Comparison of ENCODE assay signal across 8 mouse cellular contexts in genomic region chr13:23286721-23287362, GRCm38 (mm10). TPM values are rescaled to one million over a fixed set of nuclear protein-coding genes. Genes with fewer than 3 reads are reported as not detected.
DNase-seq lines count a peak whose midpoint lies in the region; ATAC-seq and TF ChIP-seq lines count a peak whose summit lies in the region.

No protein-coding gene starts in this region.

- WGBS in heart, embryonic 12.5 days, result 1% methylated on average over 19 of the region's 19 CpGs
- under 1% methylated on average over 19 of the region's 19 CpGs for WGBS in embryonic facial prominence, embryonic 10.5 days
- WGBS in intestine, embryonic 15.5 days, result 3% methylated on average over 19 of the region's 19 CpGs
- 1% methylated on average over 19 of the region's 19 CpGs for WGBS in midbrain, postnatal 0 days

- DNase-seq in heart, postnatal 25 days (ENCODE audit: low spot score), result no peak
- DNase-seq in embryonic facial prominence, embryonic 10.5 days (ENCODE audit: low spot score), result peak; percentile 43
- DNase-seq in midbrain, postnatal 0 days (ENCODE audit: low spot score), result no peak
- DNase-seq in testis, postnatal 10 days (ENCODE audit: low spot score), result no peak
- no peak for DNase-seq in gastrocnemius, postnatal 14 days
- no peak for DNase-seq in left cerebral cortex, postnatal 36 days (ENCODE audit: low spot score in 2 of 2)

- TF ChIP-seq CTCF in midbrain, postnatal 0 days (IDR thresholded peaks at IDR 0.05), result no peak

- intact Hi-C loops in heart, postnatal 25 days (cut with DNase I), result no loop called here
- intact Hi-C loops in gastrocnemius, postnatal 14 days (cut with DNase I; ENCODE audit: low total_unique reads), result no loop called here
- intact Hi-C loops in left cerebral cortex, postnatal 36 days (cut with DNase I), result no loop called here

- H3K36me3 ChIP-seq in heart, embryonic 12.5 days, result no peaks in the 10 kb centered on the region
- no peaks in the 10 kb centered on the region for H3K36me3 ChIP-seq in embryonic facial prominence, embryonic 10.5 days (replicated peaks)
- H3K36me3 ChIP-seq in intestine, embryonic 15.5 days, result no peaks in the 10 kb centered on the region
- H3K36me3 ChIP-seq in midbrain, postnatal 0 days (ENCODE audit: insufficient read depth, low read length), result no peaks in the 10 kb centered on the region

- H3K4me1 ChIP-seq in heart, embryonic 12.5 days (replicated peaks), result peaks cover 9% of the 10 kb centered on the region; the same call in 1 of the 2 replicates
- peaks cover 11% of the 10 kb centered on the region; the same call in 1 of the 2 replicates for H3K4me1 ChIP-seq in embryonic facial prominence, embryonic 10.5 days
- H3K4me1 ChIP-seq in intestine, embryonic 15.5 days (replicated peaks), result no peaks in the 10 kb centered on the region
- no peaks in the 10 kb centered on the region for H3K4me1 ChIP-seq in midbrain, postnatal 0 days (ENCODE audit: insufficient read depth, low read length)

- peak overlapping the region; percentile 86 for H3K4me2 ChIP-seq in heart, embryonic 12.5 days
- H3K4me2 ChIP-seq in intestine, embryonic 15.5 days (replicated peaks), result peak overlapping the region; percentile 86
- H3K4me2 ChIP-seq in midbrain, postnatal 0 days (ENCODE audit: low read depth, low read length, poor library complexity, severe bottlenecking), result peak overlapping the region; percentile 69

- H3K27ac ChIP-seq in heart, embryonic 12.5 days (ENCODE audit: poor library complexity, severe bottlenecking), result no peak overlapping the region
- H3K27ac ChIP-seq in embryonic facial prominence, embryonic 10.5 days (replicated peaks), result no peak overlapping the region
- H3K27ac ChIP-seq in intestine, embryonic 15.5 days, result no peak overlapping the region
- no peak overlapping the region for H3K27ac ChIP-seq in midbrain, postnatal 0 days (ENCODE audit: low read depth, low read length)

- no peak for ATAC-seq in heart, embryonic 12.5 days (ENCODE audit: insufficient number of reproducible peaks, low FRiP score)
- peak; percentile 15; the same call in 1 of the 2 replicates for ATAC-seq in intestine, embryonic 15.5 days
- no peak for ATAC-seq in midbrain, postnatal 0 days (ENCODE audit: low FRiP score)

- peak overlapping the region; percentile 54 for H3K4me3 ChIP-seq in heart, embryonic 12.5 days
- peak overlapping the region; percentile 63 for H3K4me3 ChIP-seq in embryonic facial prominence, embryonic 10.5 days
- peak overlapping the region; percentile 39 for H3K4me3 ChIP-seq in intestine, embryonic 15.5 days (replicated peaks)
- H3K4me3 ChIP-seq in midbrain, postnatal 0 days (ENCODE audit: low read depth, low read length), result peak overlapping the region; percentile 41

- peak overlapping the region; percentile 41; the same call in 1 of the 2 replicates for H3K9ac ChIP-seq in heart, embryonic 12.5 days
- H3K9ac ChIP-seq in intestine, embryonic 15.5 days, result peak overlapping the region; percentile 23; the same call in 1 of the 2 replicates
- H3K9ac ChIP-seq in midbrain, postnatal 0 days (replicated peaks; ENCODE audit: low read length, poor library complexity, severe bottlenecking), result no peak overlapping the region

- H3K27me3 ChIP-seq in heart, embryonic 12.5 days (replicated peaks), result no peaks in the 10 kb centered on the region; the same call in 1 of the 2 replicates
- peaks cover 30% of the 10 kb centered on the region for H3K27me3 ChIP-seq in embryonic facial prominence, embryonic 10.5 days (replicated peaks; ENCODE audit: low read depth, poor library complexity, severe bottlenecking)
- no peaks in the 10 kb centered on the region for H3K27me3 ChIP-seq in intestine, embryonic 15.5 days (replicated peaks)
- H3K27me3 ChIP-seq in midbrain, postnatal 0 days (ENCODE audit: insufficient read depth, low read length), result peaks cover 11% of the 10 kb centered on the region; the same call in 1 of the 2 replicates

- H3K9me3 ChIP-seq in heart, embryonic 12.5 days (replicated peaks), result no peaks in the 10 kb centered on the region
- H3K9me3 ChIP-seq in embryonic facial prominence, embryonic 10.5 days, result no peaks in the 10 kb centered on the region
- no peaks in the 10 kb centered on the region for H3K9me3 ChIP-seq in intestine, embryonic 15.5 days
- H3K9me3 ChIP-seq in midbrain, postnatal 0 days (ENCODE audit: low read length), result no peaks in the 10 kb centered on the region

RNA-seq across cellular contexts. Expression of gene Vmn1r223, which starts 39.9 kb away (rescaled TPM):
- not detected in 2 replicates for polyA plus RNA-seq in heart, embryonic 12.5 days (2016; fragmentation: Nextera tagmentation; extraction: Ambion mirVana)
- total RNA-seq in heart, postnatal 25 days (2021), result not detected
- not detected in 2 replicates for polyA plus RNA-seq in embryonic facial prominence, embryonic 10.5 days (2016; fragmentation: Nextera tagmentation; extraction: Ambion mirVana)
- not detected in 2 replicates for polyA plus RNA-seq in intestine, embryonic 15.5 days (2015; fragmentation: Nextera tagmentation; extraction: Ambion mirVana)
- not detected in 2 replicates for total RNA-seq in midbrain, postnatal 0 days (2014; rRNA removed)
- polyA plus RNA-seq in midbrain, postnatal 0 days (2015; fragmentation: Nextera tagmentation; extraction: Ambion mirVana), result not detected in 2 replicates
- not detected for total RNA-seq in gastrocnemius, postnatal 14 days (2021)
- not detected for total RNA-seq in left cerebral cortex, postnatal 36 days (2021)

RNA-seq across cellular contexts. Expression of gene Vmn1r222, which starts 51.1 kb away (rescaled TPM):
- polyA plus RNA-seq in heart, embryonic 12.5 days (2016; fragmentation: Nextera tagmentation; extraction: Ambion mirVana), result not detected in 2 replicates
- total RNA-seq in heart, postnatal 25 days (2021), result not detected
- not detected in 2 replicates for polyA plus RNA-seq in embryonic facial prominence, embryonic 10.5 days (2016; fragmentation: Nextera tagmentation; extraction: Ambion mirVana)
- not detected in 2 replicates for polyA plus RNA-seq in intestine, embryonic 15.5 days (2015; fragmentation: Nextera tagmentation; extraction: Ambion mirVana)
- not detected in 2 replicates for total RNA-seq in midbrain, postnatal 0 days (2014; rRNA removed)
- not detected in 2 replicates for polyA plus RNA-seq in midbrain, postnatal 0 days (2015; fragmentation: Nextera tagmentation; extraction: Ambion mirVana)
- total RNA-seq in gastrocnemius, postnatal 14 days (2021), result not detected
- not detected for total RNA-seq in left cerebral cortex, postnatal 36 days (2021)
